Mouse (Mus musculus): Measurements from ENCODE around the gene Hist1h3i.

Hist1h3i gene

DNA sequence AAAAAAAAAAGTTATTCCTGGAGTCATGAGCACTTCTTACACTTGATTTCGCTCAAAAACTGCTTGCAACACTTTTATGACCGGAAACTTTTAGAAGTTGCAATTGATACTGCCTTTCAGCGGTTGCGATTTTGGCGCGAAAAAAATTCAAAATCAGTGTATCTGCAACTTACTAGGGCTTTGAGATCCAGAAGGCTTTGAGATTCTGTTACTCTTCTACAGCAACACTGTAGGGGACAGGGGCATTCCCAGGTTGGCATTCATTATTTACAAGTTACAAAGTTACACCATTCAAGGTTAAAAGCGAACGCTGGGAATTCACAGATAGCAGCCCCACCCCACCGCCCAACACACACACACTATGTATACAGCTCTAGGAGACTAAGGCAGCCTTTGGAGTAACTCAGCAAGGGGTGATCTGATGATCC lies 578 bp upstream of the Hist1h3i start:
- DNase-seq (ENCODE audit: extremely low spot score, low spot score), result peak; percentile 65

DNA sequence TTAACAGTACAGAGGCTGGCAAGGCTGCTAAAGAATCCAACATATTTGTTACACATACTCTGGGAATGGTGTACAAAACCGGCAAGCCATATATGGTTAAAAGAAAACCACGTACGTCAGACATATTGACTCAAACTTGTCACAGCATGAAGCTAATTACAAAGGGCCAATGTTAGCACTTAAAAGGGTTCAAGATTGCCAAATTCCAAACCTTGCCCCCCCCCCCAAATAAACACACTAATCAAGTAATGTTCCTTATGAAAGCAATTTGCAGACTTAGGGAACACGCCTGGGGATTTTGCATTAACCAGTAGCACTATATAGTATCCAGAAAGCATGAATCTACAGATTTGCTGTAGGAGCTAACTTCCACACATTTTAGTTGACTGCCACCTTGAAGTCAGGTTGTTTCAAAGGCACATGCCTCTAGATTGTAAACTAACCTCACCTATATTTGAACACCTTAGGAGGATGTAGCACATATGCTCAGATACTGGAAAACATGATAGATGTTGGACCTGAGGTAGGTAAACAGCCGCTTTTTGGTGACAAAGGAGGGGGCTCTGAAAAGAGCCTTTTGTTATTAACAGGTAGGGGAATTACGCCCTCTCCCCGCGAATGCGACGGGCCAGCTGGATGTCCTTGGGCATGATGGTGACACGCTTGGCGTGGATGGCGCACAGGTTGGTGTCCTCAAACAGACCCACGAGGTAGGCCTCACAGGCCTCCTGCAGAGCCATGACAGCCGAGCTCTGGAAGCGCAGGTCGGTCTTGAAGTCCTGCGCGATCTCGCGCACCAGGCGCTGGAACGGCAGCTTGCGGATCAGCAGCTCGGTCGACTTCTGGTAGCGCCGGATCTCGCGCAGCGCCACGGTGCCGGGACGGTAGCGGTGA lies 562 bp downstream of the Hist1h3i start:
- DNase-seq (ENCODE audit: extremely low spot score, low spot score), result peak; percentile 47

DNA sequence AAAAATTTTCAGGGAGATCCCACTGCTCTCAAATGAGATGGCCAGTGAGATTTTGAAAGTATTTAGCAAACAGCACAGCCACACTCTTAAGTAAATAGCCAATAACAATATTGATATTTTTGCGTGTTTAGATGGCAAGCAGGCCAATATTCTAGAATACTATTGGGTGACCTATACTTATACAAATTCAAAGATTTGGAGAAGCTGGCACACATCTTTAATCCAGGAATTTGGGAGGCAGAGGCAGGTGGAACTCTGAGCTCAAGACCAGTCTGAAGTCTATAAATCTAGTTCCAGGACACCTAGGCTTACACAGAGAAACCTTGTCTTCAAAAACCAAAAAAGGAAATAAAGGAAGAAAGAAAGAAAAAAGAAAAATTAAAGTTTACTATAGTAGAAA lies 1.5 kb downstream of the Hist1h3i start:
- no peak for DNase-seq (ENCODE audit: extremely low spot score, low spot score)

DNA sequence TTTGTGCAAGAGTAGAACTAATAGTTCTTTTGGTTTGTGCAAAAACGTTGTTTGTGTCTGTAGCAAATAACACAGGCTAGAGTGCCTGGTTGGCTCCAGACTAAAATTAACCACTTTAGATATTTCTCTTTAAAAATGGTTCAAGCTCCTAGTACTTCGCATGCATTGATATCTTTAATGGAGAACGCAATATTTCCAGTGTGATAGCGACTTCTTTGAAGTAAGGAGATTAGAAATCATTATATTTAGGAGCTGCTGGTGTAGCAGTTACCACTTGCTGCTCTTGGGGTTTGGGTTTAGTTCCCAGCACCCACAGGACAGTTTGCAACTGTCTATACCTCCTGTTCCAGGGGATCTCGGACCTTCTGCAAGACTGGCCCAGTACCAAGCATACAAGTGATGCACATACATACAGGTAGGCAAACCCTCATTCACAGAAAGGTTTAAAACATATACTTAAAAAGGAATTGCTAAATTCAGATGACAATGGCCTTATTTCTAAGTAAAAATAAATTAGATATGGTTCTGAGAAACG lies 2.1 kb downstream of the Hist1h3i start:
- DNase-seq (ENCODE audit: extremely low spot score, low spot score), result no peak

DNA sequence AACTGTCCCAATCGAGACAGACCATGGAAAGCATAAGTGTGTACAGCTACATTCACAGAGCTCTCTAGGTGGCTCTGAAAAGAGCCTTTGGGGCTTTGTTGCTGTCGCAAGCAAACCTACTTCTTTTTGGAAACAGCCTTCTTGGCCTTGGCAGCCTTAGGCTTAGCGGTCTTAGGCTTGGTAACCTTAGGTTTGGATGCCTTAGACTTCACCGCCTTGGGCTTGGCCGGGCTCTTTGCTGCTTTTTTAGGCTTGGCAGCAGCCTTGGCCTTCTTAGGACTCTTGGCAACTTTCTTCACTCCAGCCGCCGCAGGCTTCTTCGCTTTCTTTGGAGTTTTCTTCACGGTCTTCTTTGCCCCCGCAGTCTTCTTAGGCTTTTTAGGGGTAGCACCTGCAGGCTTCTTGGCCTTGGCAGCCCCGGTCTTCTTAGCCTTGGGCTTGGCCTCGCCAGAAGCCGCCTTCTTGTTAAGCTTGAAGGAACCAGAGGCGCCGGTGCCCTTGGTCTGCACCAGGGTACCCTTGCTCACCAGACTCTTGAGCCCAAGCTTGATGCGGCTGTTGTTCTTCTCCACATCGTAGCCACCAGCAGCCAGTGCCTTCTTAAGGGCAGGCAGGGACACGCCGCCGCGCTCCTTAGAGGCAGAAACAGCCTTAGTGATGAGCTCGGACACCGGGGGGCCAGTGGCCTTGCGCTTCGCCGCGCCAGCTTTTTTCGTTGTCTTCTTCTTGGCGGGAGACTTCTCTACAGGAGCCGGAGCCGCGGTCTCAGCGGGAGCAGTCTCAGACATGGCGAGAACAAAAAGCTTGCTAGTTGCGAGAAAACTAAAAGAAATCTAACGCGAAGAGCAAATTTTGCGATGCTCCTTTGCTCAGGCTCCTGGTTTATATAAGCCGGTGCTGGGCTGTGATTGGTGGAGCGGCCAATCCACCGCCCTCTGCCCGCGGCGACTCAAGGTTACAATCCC lies 3.1 kb downstream of the Hist1h3i start, which contains the start of gene Hist1h1b:
Gene Hist1h1b, minus strand, starts transcription at position 859 of the 965 bp plus-strand sequence.
- peak; percentile 85 for DNase-seq (ENCODE audit: extremely low spot score, low spot score)

DNA sequence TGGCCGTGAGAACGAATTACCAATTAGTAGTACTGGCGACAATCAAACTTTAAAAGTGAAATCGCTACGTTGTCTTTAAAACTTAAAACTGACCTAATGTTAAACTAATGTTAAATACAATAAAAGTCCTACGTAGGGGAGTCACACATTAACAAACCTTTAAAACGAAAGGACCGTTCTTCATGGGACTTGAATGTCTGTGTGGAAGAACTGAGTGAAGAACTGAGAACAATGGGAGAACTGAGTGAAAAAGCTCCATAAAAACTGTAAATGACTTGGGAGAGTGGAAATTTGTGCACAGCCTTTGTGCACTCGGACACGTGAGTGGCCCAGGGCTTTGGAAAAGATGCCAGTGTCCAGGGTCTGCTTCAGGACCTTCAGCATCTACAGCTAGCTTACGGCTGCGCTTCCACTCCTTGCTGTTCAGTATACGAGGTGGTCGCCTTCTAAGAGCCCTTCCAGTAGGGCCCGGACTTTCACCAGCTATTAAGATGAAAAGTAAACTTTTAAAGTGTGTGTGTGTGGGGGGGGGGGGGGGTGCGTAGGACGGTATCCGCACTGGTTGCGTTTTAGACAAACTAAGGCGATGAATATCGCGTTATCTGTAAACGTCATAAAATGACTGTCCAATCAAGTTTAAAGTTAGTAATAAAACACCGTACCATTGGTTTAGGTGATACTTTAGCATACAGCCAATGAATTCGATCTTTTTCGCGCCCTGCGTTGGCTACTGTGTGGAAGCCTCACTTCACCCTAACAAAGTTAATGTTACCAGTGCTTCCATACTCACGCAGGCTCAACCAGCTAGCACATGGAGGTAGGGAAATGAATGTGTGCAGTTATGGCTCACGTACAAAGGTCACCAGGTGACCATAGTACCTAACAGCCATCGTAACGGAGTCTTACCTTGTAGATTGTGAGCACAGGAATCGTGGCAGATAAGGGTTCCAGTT lies 4.1 kb downstream of the Hist1h3i start:
- DNase-seq (ENCODE audit: extremely low spot score, low spot score), result peak; percentile 79

DNA sequence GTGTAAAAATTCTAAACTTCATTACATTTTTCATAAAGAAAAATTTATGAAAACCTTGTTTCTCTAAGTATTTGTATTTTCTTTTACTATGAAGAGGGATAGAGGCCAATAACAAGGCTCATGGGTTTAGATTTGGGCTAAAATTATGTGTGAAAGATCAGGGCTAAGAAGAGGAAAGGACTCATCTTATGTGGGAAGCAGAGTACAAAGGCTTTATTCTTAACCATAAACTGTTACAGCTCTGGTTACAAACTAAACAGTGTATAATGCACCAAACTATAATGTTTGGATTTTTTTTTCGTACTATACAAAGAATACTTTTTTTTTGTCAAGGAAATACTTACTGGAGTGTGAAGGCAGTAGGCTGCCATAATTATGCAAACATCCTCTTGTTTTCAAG lies 27.5 kb downstream of the Hist1h3i start:
- DNase-seq (ENCODE audit: extremely low spot score, low spot score), result no peak

DNA sequence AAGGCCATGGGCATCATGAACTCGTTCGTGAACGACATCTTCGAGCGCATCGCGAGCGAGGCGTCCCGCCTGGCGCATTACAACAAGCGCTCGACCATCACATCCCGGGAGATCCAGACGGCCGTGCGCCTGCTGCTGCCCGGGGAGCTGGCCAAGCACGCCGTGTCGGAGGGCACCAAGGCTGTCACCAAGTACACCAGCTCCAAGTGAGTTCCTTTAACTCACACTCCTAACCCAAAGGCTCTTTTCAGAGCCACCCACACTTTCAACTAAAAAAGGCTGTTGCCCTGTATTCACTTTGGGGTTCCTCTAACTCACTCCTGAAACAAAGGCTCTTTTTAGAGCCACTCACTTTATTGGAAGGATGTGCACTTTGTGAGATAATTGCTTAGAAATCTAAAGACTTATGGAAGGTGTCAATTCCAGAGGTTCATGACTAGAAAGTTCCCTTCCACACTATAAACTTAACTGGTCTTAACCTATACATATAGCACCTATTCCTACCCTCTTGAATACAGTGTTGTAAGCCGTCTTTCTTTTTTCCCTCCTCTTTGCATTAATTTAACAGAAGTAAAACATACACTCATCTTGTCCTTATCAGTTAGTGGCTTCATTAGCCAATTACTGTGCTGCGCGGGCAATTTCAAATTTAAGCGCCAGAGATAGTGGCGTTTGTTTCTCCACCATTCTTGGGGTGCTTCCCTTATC lies 28.7 kb downstream of the Hist1h3i start:
- DNase-seq (ENCODE audit: extremely low spot score, low spot score), result peak; percentile 33

DNA sequence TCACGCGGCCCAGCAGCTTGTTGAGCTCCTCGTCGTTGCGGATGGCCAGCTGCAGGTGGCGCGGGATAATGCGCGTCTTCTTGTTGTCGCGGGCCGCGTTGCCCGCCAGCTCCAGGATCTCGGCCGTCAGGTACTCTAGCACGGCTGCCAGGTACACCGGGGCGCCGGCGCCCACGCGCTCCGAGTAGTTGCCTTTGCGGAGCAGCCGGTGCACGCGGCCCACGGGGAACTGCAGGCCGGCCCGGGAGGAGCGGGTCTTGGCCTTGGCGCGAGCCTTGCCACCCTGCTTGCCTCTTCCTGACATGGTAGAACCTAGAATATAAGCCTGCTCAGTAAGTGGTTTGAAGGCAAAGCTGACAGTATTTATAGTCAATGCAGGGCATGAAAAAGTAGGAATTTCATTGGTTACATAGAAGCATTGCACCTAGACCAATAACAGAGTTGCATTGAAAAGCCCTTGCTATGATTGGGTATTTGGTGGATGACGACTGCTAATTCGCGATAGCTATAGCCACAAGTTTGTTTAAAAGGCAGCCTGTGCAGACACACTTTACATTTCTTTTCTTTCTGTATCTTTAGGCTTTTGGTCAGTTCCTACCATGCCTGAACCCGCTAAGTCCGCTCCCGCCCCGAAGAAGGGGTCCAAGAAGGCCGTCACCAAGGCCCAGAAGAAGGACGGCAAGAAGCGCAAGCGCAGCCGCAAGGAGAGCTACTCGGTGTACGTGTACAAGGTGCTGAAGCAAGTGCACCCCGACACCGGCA lies 29.5 kb downstream of the Hist1h3i start, which contains the start of the genes Hist1h2ak and Hist1h2bn:
Gene Hist1h2ak, minus strand, starts transcription at position 304 of the 762 bp plus-strand sequence.
Gene Hist1h2bn, plus strand, starts transcription at position 600 of the 762 bp plus-strand sequence.
- peak; percentile 82 for DNase-seq (ENCODE audit: extremely low spot score, low spot score)

DNA sequence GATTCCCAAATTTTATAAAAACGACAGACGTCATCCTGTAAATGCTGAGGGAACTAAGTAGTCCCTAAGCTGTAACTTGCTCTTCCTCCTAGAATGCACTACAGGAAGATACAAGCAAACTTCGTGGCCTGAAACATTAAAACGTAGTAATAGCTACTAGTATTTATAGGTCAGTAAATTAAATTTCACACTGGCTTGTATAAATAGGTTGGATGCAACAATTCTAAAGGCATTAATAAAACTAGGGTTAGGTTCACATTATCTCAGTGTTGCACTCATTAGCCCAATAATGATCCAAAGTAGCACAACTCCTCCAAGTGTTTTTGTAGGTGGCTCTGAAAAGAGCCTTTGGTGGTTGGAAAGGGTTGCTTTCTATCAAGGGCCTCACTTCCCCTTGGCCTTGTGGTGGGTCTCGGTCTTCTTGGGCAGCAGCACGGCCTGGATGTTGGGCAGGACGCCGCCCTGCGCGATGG lies 30.1 kb downstream of the Hist1h3i start:
- peak; percentile 45 for DNase-seq (ENCODE audit: extremely low spot score, low spot score)

DNA sequence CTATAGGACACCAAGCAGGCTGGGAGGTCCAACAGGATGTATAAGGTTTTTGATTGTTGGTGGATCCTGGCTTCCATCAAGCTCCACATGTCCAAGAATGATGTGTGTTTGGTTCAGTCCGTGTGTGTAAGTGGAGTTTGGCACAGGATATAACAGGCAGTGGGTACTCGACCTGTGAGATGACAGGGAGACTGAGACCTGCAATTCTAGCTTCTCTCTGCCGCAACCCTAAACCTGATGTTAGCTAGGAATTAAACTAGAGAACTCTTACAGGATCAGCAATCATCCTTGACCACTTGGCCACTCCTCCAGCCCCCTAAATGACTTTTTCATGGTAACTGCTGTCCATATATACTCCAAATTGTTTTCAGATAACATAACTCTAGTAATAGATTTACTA lies 30.8 kb downstream of the Hist1h3i start:
- DNase-seq (ENCODE audit: extremely low spot score, low spot score), result peak; percentile 43

DNA sequence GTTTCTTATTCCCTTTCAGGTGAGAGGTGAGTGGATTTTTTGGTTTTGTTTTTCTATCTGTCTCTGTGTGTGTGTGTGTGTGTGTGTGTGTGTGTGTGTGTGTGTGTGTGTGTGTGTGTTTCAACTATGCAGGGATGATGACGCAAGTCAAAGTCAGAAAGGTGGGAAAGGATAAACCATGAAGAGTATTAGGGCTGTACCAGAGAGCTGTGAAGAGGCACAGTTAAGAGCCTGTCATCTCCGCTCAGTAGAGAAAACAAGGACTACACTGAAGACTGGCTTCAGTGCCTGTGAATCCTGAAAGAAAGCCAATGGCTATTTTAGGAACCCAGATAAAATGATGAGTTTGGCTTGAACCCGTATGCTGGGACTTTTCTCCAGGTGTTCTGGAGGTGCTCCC lies 31.3 kb downstream of the Hist1h3i start:
- peak; percentile 36 for DNase-seq (ENCODE audit: extremely low spot score, low spot score)

DNA sequence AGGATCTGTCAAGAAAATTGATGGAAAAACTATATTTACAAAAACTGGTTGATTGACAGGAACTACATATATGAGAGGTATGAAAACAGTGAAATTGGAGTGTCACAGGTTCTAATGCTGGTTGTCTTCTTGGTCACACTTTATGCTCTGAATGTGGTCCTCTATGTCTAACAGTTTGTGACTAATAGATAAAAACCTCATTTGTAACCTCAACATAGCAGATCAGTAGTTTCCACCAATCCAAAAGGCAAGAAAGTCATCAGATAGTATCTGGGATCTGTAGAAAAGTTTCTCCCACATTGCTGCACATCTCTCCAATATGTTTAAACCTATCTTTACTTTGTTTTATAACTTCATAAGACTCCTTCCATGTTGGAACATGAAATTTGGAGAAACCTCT lies 31.8 kb downstream of the Hist1h3i start:
- DNase-seq (ENCODE audit: extremely low spot score, low spot score), result no peak

DNA sequence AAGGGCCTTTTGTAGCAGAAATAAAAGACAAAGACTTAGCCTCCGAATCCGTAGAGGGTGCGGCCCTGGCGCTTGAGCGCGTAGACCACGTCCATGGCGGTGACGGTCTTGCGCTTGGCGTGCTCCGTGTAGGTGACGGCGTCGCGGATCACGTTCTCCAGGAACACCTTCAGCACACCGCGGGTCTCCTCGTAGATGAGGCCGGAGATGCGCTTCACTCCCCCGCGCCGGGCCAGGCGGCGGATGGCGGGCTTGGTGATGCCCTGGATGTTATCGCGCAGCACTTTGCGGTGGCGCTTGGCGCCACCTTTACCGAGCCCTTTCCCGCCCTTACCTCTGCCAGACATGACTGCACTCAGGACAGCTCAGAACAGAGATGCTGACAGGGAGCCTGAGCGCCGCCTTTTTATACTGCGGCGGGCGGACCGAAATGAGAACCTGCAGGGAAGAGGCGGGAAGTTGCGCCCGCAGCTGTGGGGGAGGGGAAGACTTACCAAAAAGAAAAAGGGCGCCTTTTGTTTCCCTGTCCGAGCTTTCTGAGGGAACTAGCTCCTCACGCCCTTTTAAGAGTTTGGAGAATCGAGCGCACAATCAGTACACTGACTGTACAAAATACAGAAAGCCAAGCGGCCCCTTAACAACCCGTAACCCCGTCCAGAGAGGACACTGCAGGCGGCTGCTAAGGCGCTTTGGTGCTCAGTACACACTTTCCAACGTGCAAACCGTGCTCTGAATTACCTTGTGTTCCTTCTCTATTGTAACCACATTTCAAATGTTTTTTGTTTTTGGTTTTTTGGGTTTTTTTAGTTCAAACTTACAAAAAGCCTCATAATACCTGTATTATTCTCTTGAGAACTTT lies 32.8 kb downstream of the Hist1h3i start, which contains the start of gene Hist1h4k:
Gene Hist1h4k, minus strand, starts transcription at position 347 of the 859 bp plus-strand sequence.
- DNase-seq (ENCODE audit: extremely low spot score, low spot score), result peak; percentile 98

DNA sequence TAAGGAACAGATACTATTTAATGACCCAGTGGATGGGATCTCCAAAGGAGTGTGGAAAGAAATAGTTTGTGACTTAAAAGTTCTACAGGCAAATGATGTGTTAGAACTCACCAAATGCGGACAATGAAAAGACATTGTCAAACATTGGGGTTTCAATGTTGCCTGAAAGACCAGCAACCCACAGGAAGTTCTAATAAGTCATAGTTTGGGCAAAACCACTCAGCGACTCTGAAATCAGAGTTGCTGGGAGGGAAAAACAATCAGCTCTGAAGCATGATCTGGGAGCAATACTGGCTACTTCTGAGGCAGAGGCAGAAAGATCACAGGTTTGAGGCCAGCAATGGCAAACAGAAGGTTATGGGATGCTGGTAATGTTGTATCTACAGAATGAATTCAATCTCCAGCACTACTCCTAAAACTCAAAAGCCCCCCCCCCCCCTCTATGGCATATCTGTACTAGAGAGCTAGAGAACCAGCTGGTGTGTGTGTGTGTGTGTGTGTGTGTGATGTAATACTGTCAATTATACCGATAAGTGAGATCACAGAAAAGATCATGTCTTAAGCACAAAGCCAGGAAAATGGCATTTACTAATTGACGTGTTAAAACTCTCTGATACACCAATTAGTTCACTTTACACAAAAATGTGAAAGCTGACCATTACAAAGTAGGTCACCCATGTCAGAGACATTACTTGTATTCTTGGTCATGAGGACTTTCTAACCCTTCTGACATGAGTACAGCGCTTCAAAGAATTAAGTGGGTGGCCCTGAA lies 33.6 kb downstream of the Hist1h3i start:
- peak; percentile 61 for DNase-seq (ENCODE audit: extremely low spot score, low spot score)

DNA sequence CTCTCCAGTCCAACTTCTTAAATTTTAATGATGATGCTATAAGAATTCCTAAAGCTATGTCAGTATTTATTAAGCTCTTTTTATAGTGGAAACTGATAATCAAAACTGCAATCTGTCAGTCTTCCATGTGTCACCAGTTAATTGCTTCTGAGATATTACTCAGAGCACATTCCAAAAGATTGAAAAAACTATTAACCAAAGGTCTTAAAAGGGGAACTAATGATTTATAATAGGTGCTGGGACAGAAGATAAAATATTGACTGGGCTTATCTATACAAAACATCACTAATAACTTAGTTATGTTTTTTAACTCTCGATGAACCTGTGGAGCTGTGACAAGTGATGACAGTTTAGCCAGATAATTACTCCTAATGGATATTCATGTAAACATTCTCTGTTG lies 38.2 kb downstream of the Hist1h3i start:
- no peak for DNase-seq (ENCODE audit: extremely low spot score, low spot score)
